Mouse (Mus musculus) neural tube, embryonic 15.5 days (tissue): ENCODE measurements around the gene Mrpl39. TPM values are rescaled to one million over a fixed set of nuclear protein-coding genes. Genes with fewer than 3 reads are reported as not detected.

ENCODE experiments used
- ATAC-seq: fragments of 200-750 bp; cut with Nextera tagmentation; 2 replicates; pipeline ENCODE4 v1.8.0; 2017; ENCODE audit warnings: mild to moderate bottlenecking, moderate TSS enrichment, moderate library complexity; ENCODE audit not compliant: low FRiP score
- H3K27ac ChIP-seq: fragments of 300-500 bp; sonication (generic); replicated peaks from 2 replicates; pipeline ENCODE4 v1.5.1; 2015; ENCODE audit warnings: mild to moderate bottlenecking, inconsistent platforms
- H3K27me3 ChIP-seq: fragments of 300-500 bp; sonication (generic); replicated peaks from 2 replicates; pipeline ENCODE4 v1.6.1; 2015; ENCODE audit warnings: inconsistent platforms
- H3K36me3 ChIP-seq: fragments of 300-500 bp; sonication (generic); 2 replicates; pipeline ENCODE4 v1.6.1; 2015; ENCODE audit warnings: inconsistent platforms
- H3K4me1 ChIP-seq: fragments of 300-500 bp; sonication (generic); 2 replicates; pipeline ENCODE4 v1.6.1; 2015; ENCODE audit warnings: inconsistent platforms
- H3K4me2 ChIP-seq: fragments of 300-500 bp; sonication (generic); 2 replicates; pipeline ENCODE4 v1.6.1; 2015; ENCODE audit warnings: inconsistent platforms, mild to moderate bottlenecking, moderate library complexity
- H3K4me3 ChIP-seq: fragments of 300-500 bp; sonication (generic); replicated peaks from 2 replicates; pipeline ENCODE4 v1.5.1; 2015; ENCODE audit warnings: mild to moderate bottlenecking, inconsistent platforms
- H3K9ac ChIP-seq: fragments of 300-500 bp; sonication (generic); replicated peaks from 2 replicates; pipeline ENCODE4 v1.6.1; 2015; ENCODE audit warnings: mild to moderate bottlenecking, inconsistent platforms
- H3K9me3 ChIP-seq: fragments of 300-500 bp; sonication (generic); replicated peaks from 2 replicates; pipeline ENCODE4 v1.6.1; 2016; ENCODE audit warnings: inconsistent platforms
- WGBS: fragments of 180-500 bp; shearing (Covaris S2); methylation state at CpG from one replicate; pipeline ENCODE4 v1.1.7; 2015; ENCODE audit warnings: mixed read lengths; 5-methylcytosine and 5-hydroxymethylcytosine counted together
- polyA plus RNA-seq: library from polyadenylated mRNA; unstranded; fragments of >200 nt; fragmentation: Nextera tagmentation; extraction: Ambion mirVana; gene quantifications from 2 replicates; pipeline ENCODE4 v1.2.1, GENCODE M21; 2015

Mrpl39 gene
- 38.7 and 39.6 TPM in 2 replicates for polyA plus RNA-seq

GRCm38 (mm10) chr16:84735166-84736105, at the start of gene Mrpl39:
Gene Mrpl39, minus strand, starts transcription at chr16:84735742.
- Histone ChIP-seq H3K4me1 (peaks cover 17% of the 10 kb centered on the region), H3K27me3 (no peaks in the 10 kb centered on the region), H3K9me3 (no peaks in the 10 kb centered on the region), H3K36me3 (peaks cover 15% of the 10 kb centered on the region), H3K4me3 (peak within 1 kb of the TSS; percentile 71), H3K9ac (peak within 1 kb of the TSS; percentile 63), H3K27ac (peak within 1 kb of the TSS; percentile 72), H3K4me2 (peak within 1 kb of the TSS; percentile 77)
- peak; percentile 100 for ATAC-seq
- whole genome bisulfite sequencing = 1% methylated on average over 66 of the region's 66 CpGs

- H3K36me3 ChIP-seq = no peaks in the 10 kb centered on the region
- H3K4me1 ChIP-seq = no peaks in the 10 kb centered on the region
- no peaks in the 10 kb centered on the region for H3K9me3 ChIP-seq
- no peaks in the 10 kb centered on the region for H3K27me3 ChIP-seq
- no peak overlapping the region for H3K27ac ChIP-seq
- no peak for ATAC-seq
- 37% methylated on average over 7 of the region's 7 CpGs for WGBS
- no peak overlapping the region for H3K9ac ChIP-seq
- no peak overlapping the region for H3K4me2 ChIP-seq
- no peak overlapping the region for H3K4me3 ChIP-seq
Measured at GRCm38 (mm10) chr16:84784966-84785365, 49.4 kb upstream of the Mrpl39 start.

- ATAC-seq = no peak
- H3K27ac ChIP-seq = no peak overlapping the region
- no peak overlapping the region for H3K9ac ChIP-seq
- no peaks in the 10 kb centered on the region for H3K4me1 ChIP-seq
- no peak overlapping the region for H3K4me2 ChIP-seq
- no peaks in the 10 kb centered on the region for H3K9me3 ChIP-seq
- H3K36me3 ChIP-seq = no peaks in the 10 kb centered on the region
- 60% methylated on average over 2 of the region's 2 CpGs for WGBS
- no peak overlapping the region for H3K4me3 ChIP-seq
- H3K27me3 ChIP-seq = no peaks in the 10 kb centered on the region
Measured at GRCm38 (mm10) chr16:84783279-84783678, 47.7 kb upstream of the Mrpl39 start.

GRCm38 (mm10) chr16:84779718-84780117, 44.2 kb upstream of the Mrpl39 start:
- no peak overlapping the region for H3K9ac ChIP-seq
- H3K4me3 ChIP-seq = no peak overlapping the region
- no peak overlapping the region for H3K27ac ChIP-seq
- WGBS = 89% methylated on average over 5 of the region's 5 CpGs
- no peak overlapping the region for H3K4me2 ChIP-seq
- H3K9me3 ChIP-seq = no peaks in the 10 kb centered on the region
- H3K4me1 ChIP-seq = peaks cover 11% of the 10 kb centered on the region
- ATAC-seq = no peak
- H3K27me3 ChIP-seq = no peaks in the 10 kb centered on the region
- no peaks in the 10 kb centered on the region for H3K36me3 ChIP-seq

GRCm38 (mm10) chr16:84778861-84779630, 43.5 kb upstream of the Mrpl39 start:
- H3K4me3 ChIP-seq = no peak overlapping the region
- no peak overlapping the region for H3K27ac ChIP-seq
- WGBS = 85% methylated on average over 6 of the region's 6 CpGs
- no peaks in the 10 kb centered on the region for H3K27me3 ChIP-seq
- no peaks in the 10 kb centered on the region for H3K36me3 ChIP-seq
- no peak overlapping the region for H3K9ac ChIP-seq
- ATAC-seq = no peak
- no peak overlapping the region for H3K4me2 ChIP-seq
- no peaks in the 10 kb centered on the region for H3K9me3 ChIP-seq
- H3K4me1 ChIP-seq = peaks cover 17% of the 10 kb centered on the region

GRCm38 (mm10) chr16:84778431-84778830, 42.9 kb upstream of the Mrpl39 start:
- no peaks in the 10 kb centered on the region for H3K36me3 ChIP-seq
- no peaks in the 10 kb centered on the region for H3K27me3 ChIP-seq
- no peak overlapping the region for H3K9ac ChIP-seq
- peaks cover 19% of the 10 kb centered on the region for H3K4me1 ChIP-seq
- no peak for ATAC-seq
- no peak overlapping the region for H3K27ac ChIP-seq
- WGBS = 89% methylated on average over 6 of the region's 6 CpGs
- no peaks in the 10 kb centered on the region for H3K9me3 ChIP-seq
- no peak overlapping the region for H3K4me3 ChIP-seq
- no peak overlapping the region for H3K4me2 ChIP-seq

GRCm38 (mm10) chr16:84776089-84776784, 40.7 kb upstream of the Mrpl39 start:
- Histone ChIP-seq H3K9ac (no peak overlapping the region), H3K36me3 (no peaks in the 10 kb centered on the region), H3K9me3 (no peaks in the 10 kb centered on the region), H3K4me1 (peaks cover 28% of the 10 kb centered on the region), H3K27me3 (no peaks in the 10 kb centered on the region), H3K4me2 (peak overlapping the region; percentile 99), H3K4me3 (peak overlapping the region; percentile 72; the same call in 1 of the 2 replicates), H3K27ac (no peak overlapping the region)
- no peak for ATAC-seq
- WGBS = 24% methylated on average over 7 of the region's 7 CpGs

- peak overlapping the region; percentile 70; the same call in 1 of the 2 replicates for H3K9ac ChIP-seq
- peak overlapping the region; percentile 72 for H3K4me3 ChIP-seq
- peak overlapping the region; percentile 99 for H3K4me2 ChIP-seq
- 16% methylated on average over 11 of the region's 11 CpGs for WGBS
- no peak for ATAC-seq
- H3K9me3 ChIP-seq = no peaks in the 10 kb centered on the region
- H3K27ac ChIP-seq = peak overlapping the region; percentile 88
- H3K27me3 ChIP-seq = no peaks in the 10 kb centered on the region
- H3K36me3 ChIP-seq = no peaks in the 10 kb centered on the region
- H3K4me1 ChIP-seq = peaks cover 28% of the 10 kb centered on the region
Measured at GRCm38 (mm10) chr16:84775356-84775755, 39.8 kb upstream of the Mrpl39 start.

- H3K9me3 ChIP-seq = no peaks in the 10 kb centered on the region
- ATAC-seq = peak; percentile 54
- peak overlapping the region; percentile 88 for H3K27ac ChIP-seq
- peak overlapping the region; percentile 72 for H3K4me3 ChIP-seq
- peak overlapping the region; percentile 70 for H3K9ac ChIP-seq
- H3K36me3 ChIP-seq = no peaks in the 10 kb centered on the region
- H3K4me2 ChIP-seq = peak overlapping the region; percentile 99
- peaks cover 28% of the 10 kb centered on the region for H3K4me1 ChIP-seq
- under 1% methylated on average over 23 of the region's 23 CpGs for WGBS
- H3K27me3 ChIP-seq = no peaks in the 10 kb centered on the region
Measured at GRCm38 (mm10) chr16:84774761-84775231, 39.3 kb upstream of the Mrpl39 start.

GRCm38 (mm10) chr16:84774003-84774703, 38.6 kb upstream of the Mrpl39 start, which contains the start of gene Jam2:
Gene Jam2, plus strand, starts transcription at chr16:84774123.
- Histone ChIP-seq H3K9ac (peak within 1 kb of the TSS; percentile 70), H3K4me3 (peak within 1 kb of the TSS; percentile 72), H3K4me2 (peak within 1 kb of the TSS; percentile 99), H3K36me3 (no peaks in the 10 kb centered on the region), H3K27me3 (no peaks in the 10 kb centered on the region), H3K4me1 (peaks cover 28% of the 10 kb centered on the region), H3K9me3 (no peaks in the 10 kb centered on the region), H3K27ac (peak within 1 kb of the TSS; percentile 88)
- ATAC-seq = peak; percentile 86
- 1% methylated on average over 43 of the region's 43 CpGs for WGBS
